Mouse (Mus musculus) layer of hippocampus, adult 8-10 months (tissue): ENCODE data around the gene Tex14. TPM values are rescaled to one million over a fixed set of nuclear protein-coding genes. Genes with fewer than 3 reads are reported as not detected.
A peak's percentile ranks its signal among the peaks of the same experiment; 100 is the strongest.

Experiments
- DNase-seq, 2 experiments: peaks; one replicate each; pipeline ENCODE4 v3.0.0; 2022; ENCODE audit warnings: low spot score in 2 of 2
- total RNA-seq, 4 experiments: library from RNA; stranded (reverse); gene quantifications; 2 replicates each; pipeline ENCODE4 v1.2.4; 2022

Gene Tex14
- total RNA-seq, 4 experiments from 2014 or later: 0.08 to 1.2 (median 0.53) TPM

GRCm38 (mm10) chr11:87570743-87571142, 165.9 kb downstream of the Tex14 start:
- DNase-seq: no peak

- DNase-seq: no peak
These were observed 166.6 kb downstream of the Tex14 start for GRCm38 (mm10) chr11:87571361-87571950.

- no peak for DNase-seq
These were observed 168.9 kb downstream of the Tex14 start for GRCm38 (mm10) chr11:87573751-87574150.

DNA sequence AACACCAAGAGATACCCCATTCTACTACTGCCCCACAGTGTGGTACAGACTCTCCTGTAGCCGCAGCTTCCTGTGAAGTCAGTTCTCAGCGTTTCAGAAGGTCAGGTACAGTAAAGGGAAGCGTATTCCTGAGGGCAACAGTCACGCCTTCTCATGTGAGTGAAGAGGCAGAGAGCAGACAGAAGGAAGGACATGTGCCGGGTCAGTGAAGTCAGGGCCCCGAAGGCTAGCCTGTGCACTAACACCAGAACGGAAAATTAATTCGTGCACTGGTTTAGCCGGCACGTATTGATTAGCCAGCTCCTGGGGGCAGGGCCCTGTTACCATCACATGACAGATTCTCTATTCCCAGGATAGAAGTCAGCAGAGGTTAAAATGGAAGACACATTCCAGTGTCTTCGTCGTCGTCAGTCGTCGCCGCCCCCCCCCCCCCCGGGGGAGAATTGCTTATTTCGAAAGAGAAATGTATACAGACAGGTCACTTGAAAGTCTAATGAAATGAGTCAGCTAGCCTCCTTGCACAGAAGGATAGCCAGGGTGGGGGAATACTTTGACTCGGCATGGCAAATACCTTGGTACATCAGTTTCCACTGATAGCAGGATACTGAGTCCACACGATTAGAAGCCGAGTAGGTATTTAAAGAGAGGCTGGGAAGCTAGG, 169.8 kb downstream of the Tex14 start:
- DNase-seq: no peak

DNA sequence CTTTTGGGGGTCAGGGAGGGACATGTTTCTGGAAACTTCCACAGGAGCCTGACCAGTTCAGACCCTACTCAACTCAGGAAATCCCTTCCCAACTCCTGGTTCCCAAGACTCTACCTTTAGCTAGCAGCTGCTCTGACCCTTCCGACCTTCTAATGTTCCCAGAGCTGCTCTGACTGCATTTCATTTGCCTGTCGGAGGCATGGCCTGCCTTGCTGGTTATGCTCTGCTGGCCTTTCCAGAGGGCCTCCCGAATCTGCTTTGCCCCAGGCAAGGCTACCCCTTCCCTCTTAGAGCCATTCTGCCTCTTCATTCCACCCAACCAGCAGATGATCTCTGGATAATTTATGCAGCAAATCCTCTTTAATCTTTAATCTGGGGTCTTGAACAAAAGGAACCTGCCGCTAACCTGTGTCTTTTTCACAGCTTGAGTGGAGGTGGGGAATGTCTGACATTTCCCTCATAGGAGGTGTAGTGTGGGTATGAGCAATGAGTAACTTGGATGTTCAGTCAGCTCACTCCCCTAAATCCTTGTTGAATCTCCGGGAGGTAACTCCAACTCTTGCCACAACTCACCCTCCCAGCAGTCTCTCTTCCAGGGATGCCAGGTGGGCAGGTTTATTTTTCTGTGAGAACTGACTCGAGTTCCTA, 172.9 kb downstream of the Tex14 start:
- peak in 1 of 2 experiments; percentile 14 for DNase-seq

DNA sequence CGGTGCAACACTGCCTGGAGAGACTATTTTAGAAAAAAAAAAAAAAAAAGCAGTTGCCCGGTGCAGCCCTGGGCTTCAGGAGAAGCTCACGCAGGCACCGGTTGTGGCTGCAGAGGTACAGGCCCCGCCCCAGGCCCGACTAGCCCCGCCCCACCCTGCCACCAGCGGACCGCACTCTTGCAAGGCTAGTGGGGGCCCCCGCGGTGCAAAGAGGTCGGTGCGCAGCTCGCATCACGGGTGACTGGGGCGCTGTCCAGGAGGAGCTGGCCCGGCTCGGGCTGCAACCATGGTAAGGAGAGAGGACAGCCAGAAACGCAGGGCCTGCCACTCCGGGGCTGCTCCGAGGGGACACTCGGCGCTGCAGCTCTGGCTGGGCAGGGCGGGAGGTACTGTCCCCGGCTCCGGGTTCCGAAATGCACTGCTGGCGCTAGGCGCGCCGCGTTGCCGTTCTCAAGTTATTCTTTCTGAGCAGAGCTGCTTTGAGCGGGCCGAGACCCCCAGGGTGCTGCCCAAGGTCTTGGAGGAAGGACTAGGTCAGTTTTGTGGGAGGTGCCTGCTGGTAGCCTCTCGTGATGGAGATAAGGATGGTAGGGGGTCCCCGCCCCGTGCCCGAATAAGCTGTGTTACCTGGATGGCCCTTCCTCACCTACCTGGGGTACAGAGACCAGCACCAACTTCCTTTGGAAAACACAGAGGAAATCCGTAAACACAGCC, 173.5 kb downstream of the Tex14 start:
- peak; percentile 25 to 68 for DNase-seq

DNA sequence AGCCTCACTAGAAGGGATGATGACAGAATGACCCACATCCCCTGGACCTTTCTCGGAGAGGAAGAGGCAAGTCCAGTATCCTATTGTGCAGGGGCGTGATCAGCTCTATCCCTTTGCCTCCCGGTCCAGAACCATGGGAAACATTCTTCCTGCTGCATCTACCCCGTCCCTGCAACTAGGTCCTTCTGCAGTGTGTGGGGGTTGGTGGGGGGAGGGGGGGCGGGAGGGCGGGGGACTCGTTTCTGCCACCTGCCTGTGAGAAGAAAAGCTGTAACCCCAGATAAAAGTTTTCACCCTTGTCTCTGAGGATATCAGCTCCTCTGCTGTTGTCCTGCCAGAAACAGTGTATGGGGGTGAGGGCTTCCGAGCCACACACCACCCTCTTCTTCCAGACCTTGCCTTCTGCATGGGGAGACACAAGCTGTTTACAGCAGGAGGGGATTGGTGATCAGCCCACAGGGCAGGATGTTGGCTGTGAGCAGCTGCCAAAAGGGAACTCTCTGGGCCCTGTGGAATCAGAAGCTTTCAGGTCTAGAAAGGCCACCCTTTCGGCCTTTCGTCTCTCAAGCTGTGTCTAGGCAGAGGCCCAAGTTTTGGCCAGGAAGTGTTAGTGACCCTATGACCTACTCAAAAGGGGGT, 174.2 kb downstream of the Tex14 start:
- DNase-seq: peak in 1 of 2 experiments; percentile 58

- no peak for DNase-seq
These were observed 174.8 kb downstream of the Tex14 start for GRCm38 (mm10) chr11:87579713-87580112.

DNA sequence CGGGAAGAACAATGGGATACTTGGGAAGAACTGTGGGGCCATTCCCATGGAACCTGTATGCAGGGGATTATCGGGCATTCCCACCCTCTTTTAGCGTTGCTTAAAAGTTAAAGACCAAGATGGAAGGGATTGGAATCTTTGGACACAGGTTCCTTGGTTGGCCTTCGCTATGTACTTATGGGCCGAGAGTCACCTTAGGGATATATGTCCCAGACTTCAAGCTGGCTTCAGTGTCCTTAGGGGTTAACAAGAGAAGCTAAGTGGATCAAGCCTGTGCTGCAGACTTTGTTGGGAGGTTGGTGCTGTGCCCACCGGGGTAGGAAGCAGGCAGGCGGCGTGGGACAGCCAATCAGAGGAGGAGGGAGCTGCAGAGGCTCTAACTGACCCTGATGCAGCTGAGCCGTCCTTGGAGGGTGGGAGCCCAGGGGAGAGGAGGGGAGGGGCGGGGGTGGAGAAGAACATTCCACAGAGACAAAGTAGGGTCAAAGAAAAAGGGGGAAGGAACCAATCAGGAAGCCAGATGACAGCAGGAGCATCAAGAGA, 175.7 kb downstream of the Tex14 start:
- DNase-seq: no peak

DNA sequence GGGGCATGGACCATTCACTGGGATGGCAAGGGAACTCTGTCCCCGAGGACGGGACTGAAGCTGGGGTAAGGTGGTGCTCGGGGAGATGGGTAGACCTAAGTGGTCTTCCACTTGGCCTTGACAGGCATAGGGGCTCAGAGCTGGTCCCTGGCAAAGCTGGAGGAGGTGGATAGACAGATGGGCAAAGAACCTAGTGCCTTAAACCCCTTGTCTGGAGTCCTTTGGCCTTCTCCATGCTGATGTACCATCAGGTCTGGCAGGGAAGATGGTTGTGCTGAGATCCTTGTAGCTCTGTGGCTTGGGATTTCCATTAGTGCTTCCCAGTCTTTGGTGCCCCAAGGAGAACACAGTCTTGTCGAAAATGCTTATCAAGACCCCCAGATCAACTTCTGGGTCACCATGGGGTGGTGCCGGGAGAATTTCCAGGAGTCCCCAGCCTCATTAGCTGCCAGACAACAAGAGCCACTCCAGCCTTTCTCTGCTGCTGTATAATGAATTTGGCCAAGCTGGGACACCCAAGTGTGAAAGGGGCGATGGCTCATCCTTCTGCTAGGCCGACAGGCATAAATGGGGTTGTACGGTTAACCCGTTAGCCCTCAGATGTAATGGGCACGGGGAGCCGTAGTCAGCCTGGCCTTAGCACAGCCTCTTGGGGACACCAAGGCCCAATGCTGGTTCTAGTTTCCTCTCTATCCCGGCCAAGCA, 176.4 kb downstream of the Tex14 start:
- DNase-seq: no peak

- peak; percentile 78 to 82 for DNase-seq
These were observed 177.3 kb downstream of the Tex14 start for GRCm38 (mm10) chr11:87581933-87582710.

DNA sequence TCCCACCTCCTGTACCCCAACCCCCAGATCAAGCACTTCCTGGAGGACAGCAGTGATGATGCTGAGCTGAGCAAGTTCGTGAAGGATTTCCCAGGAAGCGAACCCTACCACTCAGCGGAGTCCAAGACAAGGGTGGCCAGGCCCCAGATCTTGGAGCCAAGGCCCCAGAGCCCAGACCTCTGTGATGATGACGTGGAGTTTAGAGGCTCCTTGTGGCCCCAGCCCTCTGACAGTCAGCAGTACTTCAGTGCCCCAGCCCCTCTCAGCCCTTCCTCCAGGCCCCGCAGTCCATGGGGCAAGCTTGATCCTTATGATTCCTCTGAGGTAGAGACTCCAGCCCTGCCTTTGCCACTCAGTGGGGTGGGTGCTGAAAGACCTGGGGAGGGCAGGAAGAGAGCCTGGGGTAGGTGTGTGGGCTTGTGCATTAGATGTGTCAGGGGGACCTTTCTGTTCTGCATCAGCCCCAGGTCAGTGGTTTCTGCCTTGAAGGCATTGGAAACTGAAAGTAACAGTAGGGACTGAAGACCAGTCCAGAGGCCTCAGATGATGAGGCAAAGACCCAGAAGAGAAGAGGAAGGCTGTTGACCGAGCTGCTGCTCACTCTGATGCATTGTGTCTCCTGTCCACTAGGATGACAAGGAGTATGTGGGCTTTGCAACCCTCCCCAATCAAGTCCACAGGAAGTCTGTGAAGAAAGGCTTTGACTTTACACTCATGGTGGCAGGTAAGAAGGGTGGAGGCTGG, 178.6 kb downstream of the Tex14 start:
- peak in 1 of 2 experiments; percentile 3 for DNase-seq

DNA sequence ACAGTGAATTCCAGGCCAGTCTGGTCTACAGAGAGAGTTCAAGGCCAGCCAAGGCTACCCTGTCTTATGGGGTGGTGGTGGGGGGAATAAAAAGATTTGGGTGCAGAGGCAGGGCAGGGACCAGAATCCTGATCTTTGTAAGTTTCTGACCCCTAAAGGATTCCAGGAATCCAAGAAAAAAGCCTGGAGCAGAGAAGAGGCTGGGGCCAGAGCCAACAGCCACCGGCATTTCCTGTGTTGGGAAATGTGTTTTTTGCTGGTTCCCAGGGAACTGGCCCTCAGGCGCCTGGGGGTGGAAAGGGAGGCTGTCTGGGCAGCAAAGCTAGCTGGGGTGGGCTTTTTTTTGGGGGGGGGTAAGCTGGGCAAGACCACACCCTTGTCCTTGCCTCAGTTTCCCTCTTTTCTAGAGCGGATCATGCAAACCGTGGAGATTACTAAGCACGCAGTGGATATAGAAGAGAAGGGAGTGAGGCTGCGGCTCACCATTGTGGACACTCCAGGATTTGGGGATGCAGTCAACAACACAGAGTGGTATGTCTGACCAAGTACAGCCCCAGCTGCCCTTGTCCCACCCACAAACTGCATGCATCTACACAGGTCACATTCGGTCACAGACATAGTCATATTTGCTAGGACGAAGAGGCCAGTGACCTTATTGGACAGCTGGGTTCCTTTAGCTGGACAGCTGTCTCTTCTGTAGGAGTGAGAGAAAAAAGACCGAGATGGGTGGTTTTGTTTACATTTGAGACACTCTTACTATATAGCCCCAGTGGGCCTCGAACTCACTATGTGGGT, 180.0 kb downstream of the Tex14 start:
- no peak for DNase-seq

DNA sequence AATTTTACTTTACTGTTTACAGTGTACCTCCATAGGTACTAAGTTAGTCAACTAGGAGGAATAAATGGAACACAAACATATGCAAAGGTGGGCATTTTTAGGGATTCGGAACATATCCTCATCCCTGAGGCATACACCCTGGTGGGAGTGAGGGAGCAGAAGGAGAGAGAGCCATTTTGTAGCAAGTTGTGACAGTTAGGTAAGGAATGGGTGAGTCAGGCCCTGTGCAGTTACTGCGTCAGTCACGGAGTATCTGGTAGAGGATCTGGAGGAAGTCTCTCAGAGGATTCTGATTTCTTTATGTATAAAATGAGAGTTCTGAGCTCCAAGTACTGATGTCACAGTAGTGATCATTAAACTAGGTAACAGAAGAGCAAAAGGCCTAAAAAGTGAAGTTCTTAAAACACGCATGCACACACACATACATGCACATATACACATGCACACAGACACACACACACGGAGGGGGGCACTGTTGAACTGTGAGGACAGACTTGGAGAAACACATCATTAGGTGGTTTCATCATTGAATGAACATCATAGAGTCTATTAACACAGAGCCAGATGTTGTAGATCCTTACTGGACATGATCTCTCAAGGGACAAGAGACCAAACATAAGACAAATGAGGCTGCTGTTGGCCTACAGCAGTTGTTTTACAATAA, 182.5 kb downstream of the Tex14 start:
- no peak for DNase-seq

GRCm38 (mm10) chr11:87589605-87590004, 184.7 kb downstream of the Tex14 start:
- no peak for DNase-seq

- DNase-seq: no peak
These were observed 186.1 kb downstream of the Tex14 start for GRCm38 (mm10) chr11:87590841-87591525.
